ENCODE assay signal across 8 mouse cellular contexts in genomic region chr11:58331149-58331495, GRCm38 (mm10). TPM values are rescaled to one million over a fixed set of nuclear protein-coding genes. Genes with fewer than 3 reads are reported as not detected.
DNase-seq lines count a peak whose midpoint lies in the region; ATAC-seq lines count a peak whose summit lies in the region.

No protein-coding gene starts in this region.

- H3K9me3 ChIP-seq in kidney, embryonic 16.5 days (ENCODE audit: low read length): peaks cover 6% of the 10 kb centered on the region; the same call in 1 of the 2 replicates
- no peaks in the 10 kb centered on the region for H3K9me3 ChIP-seq in hindbrain, embryonic 13.5 days
- H3K9me3 ChIP-seq in midbrain, embryonic 15.5 days: no peaks in the 10 kb centered on the region

- peak overlapping the region; percentile 93 for H3K4me3 ChIP-seq in kidney, embryonic 16.5 days (ENCODE audit: low read length)
- peak overlapping the region; percentile 89 for H3K4me3 ChIP-seq in hindbrain, embryonic 13.5 days
- peak overlapping the region; percentile 66 for H3K4me3 ChIP-seq in midbrain, embryonic 15.5 days

- peak overlapping the region; percentile 89 for H3K4me2 ChIP-seq in kidney, embryonic 16.5 days (replicated peaks; ENCODE audit: low read depth, low read length)
- peak overlapping the region; percentile 100 for H3K4me2 ChIP-seq in hindbrain, embryonic 13.5 days
- peak overlapping the region; percentile 93 for H3K4me2 ChIP-seq in midbrain, embryonic 15.5 days

- no peaks in the 10 kb centered on the region for H3K27me3 ChIP-seq in kidney, embryonic 16.5 days (ENCODE audit: insufficient read depth, low read length)
- H3K27me3 ChIP-seq in hindbrain, embryonic 13.5 days: no peaks in the 10 kb centered on the region
- no peaks in the 10 kb centered on the region for H3K27me3 ChIP-seq in midbrain, embryonic 15.5 days (replicated peaks)

- peak; percentile 27 for ATAC-seq in kidney, embryonic 16.5 days (ENCODE audit: low FRiP score, low TSS enrichment)
- ATAC-seq in hindbrain, embryonic 13.5 days (ENCODE audit: low FRiP score): 0 out of 2 replicates have a peak, but pooled peaks have one; percentile 4
- ATAC-seq in midbrain, embryonic 15.5 days (replicated peaks): peak; percentile 28

- H3K36me3 ChIP-seq in kidney, embryonic 16.5 days (ENCODE audit: insufficient read depth, low read length): peaks cover 18% of the 10 kb centered on the region
- H3K36me3 ChIP-seq in hindbrain, embryonic 13.5 days: peaks cover 39% of the 10 kb centered on the region
- peaks cover 4% of the 10 kb centered on the region; the same call in 1 of the 2 replicates for H3K36me3 ChIP-seq in midbrain, embryonic 15.5 days (replicated peaks)

- DNase-seq in kidney, adult 9 months: no peak
- peak; percentile 31 to 44 for DNase-seq in cerebellum, postnatal 14 days
- DNase-seq in thymus, postnatal 0 days (ENCODE audit: low spot score): no peak
- no peak for DNase-seq in adrenal gland, adult 8-10 months
- no peak for DNase-seq in embryo, embryonic 9.5 days (ENCODE audit: extremely low spot score)

- 13% methylated on average over 10 of the region's 10 CpGs for WGBS in kidney, embryonic 16.5 days
- WGBS in hindbrain, embryonic 13.5 days: 20% methylated on average over 10 of the region's 10 CpGs
- WGBS in midbrain, embryonic 15.5 days: 25% methylated on average over 10 of the region's 10 CpGs

- H3K27ac ChIP-seq in kidney, embryonic 16.5 days (ENCODE audit: low read length): peak overlapping the region; percentile 86
- H3K27ac ChIP-seq in hindbrain, embryonic 13.5 days: no peak overlapping the region
- H3K27ac ChIP-seq in midbrain, embryonic 15.5 days: 0 out of 2 replicates have a peak overlapping the region, but pooled peaks have one; percentile 78

- peak overlapping the region; percentile 88 for H3K9ac ChIP-seq in kidney, embryonic 16.5 days (replicated peaks; ENCODE audit: low read length)
- peak overlapping the region; percentile 88 for H3K9ac ChIP-seq in hindbrain, embryonic 13.5 days
- H3K9ac ChIP-seq in midbrain, embryonic 15.5 days: peak overlapping the region; percentile 88

- H3K4me1 ChIP-seq in kidney, embryonic 16.5 days (ENCODE audit: insufficient read depth, low read length): peaks cover 32% of the 10 kb centered on the region
- peaks cover 51% of the 10 kb centered on the region for H3K4me1 ChIP-seq in hindbrain, embryonic 13.5 days (replicated peaks)
- H3K4me1 ChIP-seq in midbrain, embryonic 15.5 days: peaks cover 42% of the 10 kb centered on the region

RNA-seq across cellular contexts. Expression of gene Sh3bp5l, which starts 0.6 kb away (rescaled TPM):
- 41.2 and 41.8 TPM in 2 replicates for polyA plus RNA-seq in kidney, embryonic 16.5 days (2015; fragmentation: Nextera tagmentation; extraction: Ambion mirVana)
- polyA plus RNA-seq in hindbrain, embryonic 13.5 days (2015; fragmentation: Nextera tagmentation; extraction: Ambion mirVana): 48.5 and 49.9 TPM in 2 replicates
- polyA plus RNA-seq in midbrain, embryonic 15.5 days (2015; fragmentation: Nextera tagmentation; extraction: Ambion mirVana): 53.4 and 55.8 TPM in 2 replicates
- 29.2 and 30.4 TPM in 2 replicates for polyA plus RNA-seq in thymus, postnatal 0 days (2015; fragmentation: Nextera tagmentation; extraction: Ambion mirVana)
- 10 to 100 TPM; 53.5 to 58.2 (median 55.9) TPM for total RNA-seq in adrenal gland, adult 8-10 months (2022)

RNA-seq across cellular contexts. Expression of gene Zfp672, which starts 1.0 kb away (rescaled TPM):
- 40.9 and 43.8 TPM in 2 replicates for polyA plus RNA-seq in kidney, embryonic 16.5 days (2015; fragmentation: Nextera tagmentation; extraction: Ambion mirVana)
- polyA plus RNA-seq in hindbrain, embryonic 13.5 days (2015; fragmentation: Nextera tagmentation; extraction: Ambion mirVana): 38.4 and 40.2 TPM in 2 replicates
- 40.6 and 42.7 TPM in 2 replicates for polyA plus RNA-seq in midbrain, embryonic 15.5 days (2015; fragmentation: Nextera tagmentation; extraction: Ambion mirVana)
- 59.2 and 72.2 TPM in 2 replicates for polyA plus RNA-seq in thymus, postnatal 0 days (2015; fragmentation: Nextera tagmentation; extraction: Ambion mirVana)
- total RNA-seq in adrenal gland, adult 8-10 months (2022): 10 to 100 TPM; 44.3 to 65.6 (median 54.7) TPM

RNA-seq across cellular contexts. Expression of gene Zfp692, which starts 24.3 kb away (rescaled TPM):
- 30.1 and 33.3 TPM in 2 replicates for polyA plus RNA-seq in kidney, embryonic 16.5 days (2015; fragmentation: Nextera tagmentation; extraction: Ambion mirVana)
- 26.7 and 27.1 TPM in 2 replicates for polyA plus RNA-seq in hindbrain, embryonic 13.5 days (2015; fragmentation: Nextera tagmentation; extraction: Ambion mirVana)
- 30.5 and 32.5 TPM in 2 replicates for polyA plus RNA-seq in midbrain, embryonic 15.5 days (2015; fragmentation: Nextera tagmentation; extraction: Ambion mirVana)
- 12.8 and 14.1 TPM in 2 replicates for polyA plus RNA-seq in thymus, postnatal 0 days (2015; fragmentation: Nextera tagmentation; extraction: Ambion mirVana)
- total RNA-seq in adrenal gland, adult 8-10 months (2022): 10 to 100 TPM in 3 of 4 experiments, 1 to 10 TPM in 1; 9.6 to 26.7 (median 17.0) TPM

RNA-seq across cellular contexts. Expression of gene Lypd8, which starts 47.7 kb away (rescaled TPM):
- polyA plus RNA-seq in kidney, embryonic 16.5 days (2015; fragmentation: Nextera tagmentation; extraction: Ambion mirVana): 0.21 and 0.27 TPM in 2 replicates
- polyA plus RNA-seq in hindbrain, embryonic 13.5 days (2015; fragmentation: Nextera tagmentation; extraction: Ambion mirVana): not detected in 2 replicates
- polyA plus RNA-seq in midbrain, embryonic 15.5 days (2015; fragmentation: Nextera tagmentation; extraction: Ambion mirVana): 0.31 TPM in 1 of 2 replicates, not detected in the other
- 1.6 and 2.1 TPM in 2 replicates for polyA plus RNA-seq in thymus, postnatal 0 days (2015; fragmentation: Nextera tagmentation; extraction: Ambion mirVana)
- total RNA-seq in adrenal gland, adult 8-10 months (2022): not detected

RNA-seq across cellular contexts. Expression of gene 4930438A08Rik, which starts 56.5 kb away (rescaled TPM):
- not detected in 2 replicates for polyA plus RNA-seq in kidney, embryonic 16.5 days (2015; fragmentation: Nextera tagmentation; extraction: Ambion mirVana)
- 0.08 TPM in 1 of 2 replicates, not detected in the other for polyA plus RNA-seq in hindbrain, embryonic 13.5 days (2015; fragmentation: Nextera tagmentation; extraction: Ambion mirVana)
- polyA plus RNA-seq in midbrain, embryonic 15.5 days (2015; fragmentation: Nextera tagmentation; extraction: Ambion mirVana): not detected in 2 replicates
- 0.08 and 0.09 TPM in 2 replicates for polyA plus RNA-seq in thymus, postnatal 0 days (2015; fragmentation: Nextera tagmentation; extraction: Ambion mirVana)
- total RNA-seq in adrenal gland, adult 8-10 months (2022): not detected

Comparison
In these comparisons a context has a peak if more than half of its experiments do, and no peak if none do; other contexts are left out.
1. DNase-seq: peak in cerebellum, postnatal 14 days (2 of 2); none in kidney, adult 9 months (single experiment), thymus, postnatal 0 days (single experiment), adrenal gland, adult 8-10 months (single experiment) and embryo, embryonic 9.5 days (single experiment).
2. Peak in every context shown above with its lines, with median percentiles within 50 percentile points of each other: ATAC-seq, H3K4me2 ChIP-seq, H3K4me3 ChIP-seq and H3K9ac ChIP-seq.